ENCODE assay signal across 8 mouse cellular contexts in the genomic region with DNA sequence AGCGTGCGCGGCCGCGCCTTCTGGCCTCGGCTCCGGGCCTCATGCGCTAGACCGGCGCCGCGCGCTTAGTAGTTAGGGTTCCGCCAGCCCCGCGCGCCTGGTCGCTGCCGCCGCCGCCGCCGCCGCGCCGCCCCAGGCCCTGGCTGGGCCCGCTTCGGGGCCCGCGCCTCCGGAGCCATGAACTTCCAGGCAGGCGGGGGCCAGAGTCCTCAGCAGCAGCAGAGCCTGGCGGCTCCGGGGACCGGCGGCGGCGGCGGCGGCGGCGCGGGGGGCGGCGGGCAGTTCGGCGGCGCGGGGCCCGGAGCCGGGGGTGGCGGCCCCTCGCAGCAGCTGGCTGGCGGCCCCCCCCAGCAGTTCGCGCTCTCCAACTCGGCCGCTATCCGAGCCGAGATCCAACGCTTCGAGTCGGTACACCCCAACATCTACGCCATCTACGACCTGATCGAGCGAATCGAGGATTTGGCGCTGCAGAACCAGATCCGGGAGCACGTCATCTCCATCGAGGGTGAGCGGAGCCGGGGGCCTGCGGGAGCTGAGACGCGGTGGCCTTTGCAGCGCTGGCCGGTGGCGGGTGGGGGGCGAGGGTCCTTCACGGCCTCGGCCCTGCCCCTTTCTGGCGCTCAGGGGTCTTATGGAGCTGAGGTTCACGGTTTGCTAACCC. TPM values are rescaled to one million over a fixed set of nuclear protein-coding genes. Genes with fewer than 3 reads are reported as not detected.
DNase-seq lines count a peak whose midpoint lies in the region; ATAC-seq and TF ChIP-seq lines count a peak whose summit lies in the region.

A gene (plus strand): TSS at position 148 of the 661 bp plus-strand sequence.

- in situ Hi-C loops in Patski (cut with MboI; ENCODE audit: low pct_unique_long_range_greater_than_20kb), result no loop called here

- no peak for TF ChIP-seq CTCF in Patski (IDR thresholded peaks at IDR 0.05)
- TF ChIP-seq CTCF in kidney, postnatal 0 days (IDR thresholded peaks at IDR 0.05; ENCODE audit: low read depth), result no peak

- H3K27ac ChIP-seq in kidney, postnatal 0 days, result peak within 1 kb of the TSS; percentile 86
- H3K27ac ChIP-seq in liver, embryonic 16.5 days (ENCODE audit: low read length), result peak within 1 kb of the TSS; percentile 95
- H3K27ac ChIP-seq in neural tube, embryonic 14.5 days (ENCODE audit: low read depth, low read length), result peak within 1 kb of the TSS; percentile 96

- WGBS in kidney, postnatal 0 days, result under 1% methylated on average over 60 of the region's 85 CpGs
- WGBS in liver, embryonic 16.5 days (ENCODE audit: insufficient replicate concordance), result under 1% methylated on average over 49 of the region's 85 CpGs
- WGBS in neural tube, embryonic 14.5 days, result 0% methylated on average over 57 of the region's 85 CpGs

- no peaks in the 10 kb centered on the region for H3K36me3 ChIP-seq in kidney, postnatal 0 days (ENCODE audit: insufficient read depth, low read length)
- no peaks in the 10 kb centered on the region for H3K36me3 ChIP-seq in liver, embryonic 16.5 days (ENCODE audit: control insufficient read depth, insufficient read depth)
- H3K36me3 ChIP-seq in neural tube, embryonic 14.5 days (ENCODE audit: control insufficient read depth, insufficient read depth, low read length), result no peaks in the 10 kb centered on the region

- H3K4me1 ChIP-seq in kidney, postnatal 0 days (replicated peaks; ENCODE audit: insufficient read depth, low read length), result peaks cover 24% of the 10 kb centered on the region
- H3K4me1 ChIP-seq in liver, embryonic 16.5 days (ENCODE audit: control insufficient read depth, low read depth, low read length), result peaks cover 43% of the 10 kb centered on the region
- peaks cover 39% of the 10 kb centered on the region for H3K4me1 ChIP-seq in neural tube, embryonic 14.5 days (ENCODE audit: control insufficient read depth, insufficient read depth, low read length)

- peak within 1 kb of the TSS; percentile 77 for H3K9ac ChIP-seq in kidney, postnatal 0 days (ENCODE audit: low read depth, low read length)
- H3K9ac ChIP-seq in liver, embryonic 16.5 days (ENCODE audit: low read depth, low read length), result peak within 1 kb of the TSS; percentile 84
- peak within 1 kb of the TSS; percentile 96 for H3K9ac ChIP-seq in neural tube, embryonic 14.5 days (replicated peaks; ENCODE audit: low read depth, low read length)

- peak; percentile 14 for ATAC-seq in Patski
- ATAC-seq in kidney, postnatal 0 days (replicated peaks; ENCODE audit: low FRiP score, low read depth), result peak; percentile 54; the same call in 1 of the 2 replicates
- no peak for ATAC-seq in liver, embryonic 16.5 days (ENCODE audit: low read depth)
- ATAC-seq in neural tube, embryonic 14.5 days (ENCODE audit: low read depth), result peak; percentile 35

- H3K9me3 ChIP-seq in kidney, postnatal 0 days (replicated peaks; ENCODE audit: low read length), result no peaks in the 10 kb centered on the region
- H3K9me3 ChIP-seq in liver, embryonic 16.5 days (replicated peaks; ENCODE audit: control insufficient read depth, low read length), result no peaks in the 10 kb centered on the region
- H3K9me3 ChIP-seq in neural tube, embryonic 14.5 days (ENCODE audit: control insufficient read depth, low read length), result no peaks in the 10 kb centered on the region

- POLR2A ChIA-PET in Patski (lab: Charles Lee), result interaction anchor here (0.9 to 3.5 kb wide), 9 partner anchors 9 to 368 kb away, joined by 3 to 26 read pairs (median 4); no protein-coding TSS in a partner anchor

- CTCF ChIA-PET in Patski (lab: Charles Lee), result interaction anchor here (1.1 to 2.3 kb wide), 3 partner anchors 10 to 58 kb away, joined by 3 to 8 read pairs (median 5); no protein-coding TSS in a partner anchor

- H3K27me3 ChIP-seq in Patski, result no peaks in the 10 kb centered on the region
- no peaks in the 10 kb centered on the region for H3K27me3 ChIP-seq in kidney, postnatal 0 days (ENCODE audit: insufficient read depth, low read length)
- H3K27me3 ChIP-seq in liver, embryonic 16.5 days (ENCODE audit: control insufficient read depth, insufficient read depth, low read depth, low read length), result no peaks in the 10 kb centered on the region
- no peaks in the 10 kb centered on the region; the same call in 1 of the 2 replicates for H3K27me3 ChIP-seq in neural tube, embryonic 14.5 days (ENCODE audit: control insufficient read depth, insufficient read depth, low read length)

- DNase-seq in CD4-positive helper T cell, adult 2 months (ENCODE audit: low read depth, low spot score), result peak; percentile 57
- no peak for DNase-seq in Patski (ENCODE audit: low read depth, low spot score)
- peak; percentile 61 for DNase-seq in embryo, embryonic 11 days
- DNase-seq in heart, adult 18-20 months, result peak; percentile 42 to 60
- DNase-seq in kidney, postnatal 0 days (ENCODE audit: low spot score), result no peak
- no peak for DNase-seq in natural killer cell, adult 2 months (ENCODE audit: low spot score in 2 of 2)

- H3K4me3 ChIP-seq in kidney, postnatal 0 days (replicated peaks; ENCODE audit: low read depth, low read length), result peak within 1 kb of the TSS; percentile 74
- peak within 1 kb of the TSS; percentile 82 for H3K4me3 ChIP-seq in liver, embryonic 16.5 days (ENCODE audit: low read depth, low read length)
- H3K4me3 ChIP-seq in neural tube, embryonic 14.5 days (ENCODE audit: low read depth, low read length), result peak within 1 kb of the TSS; percentile 91

- peak within 1 kb of the TSS; percentile 97 for H3K4me2 ChIP-seq in kidney, postnatal 0 days (ENCODE audit: low read length)
- peak within 1 kb of the TSS; percentile 99 for H3K4me2 ChIP-seq in liver, embryonic 16.5 days (ENCODE audit: low read depth, low read length)
- peak within 1 kb of the TSS; percentile 95 for H3K4me2 ChIP-seq in neural tube, embryonic 14.5 days (ENCODE audit: low read depth, low read length)

RNA-seq across cellular contexts. Expression of the gene that starts here (rescaled TPM):
- polyA plus RNA-seq in Patski (2021), result 116 TPM
- 10 to 100 TPM; 89.1 to 98.9 TPM for total RNA-seq in heart, adult 18-20 months (2021)
- polyA plus RNA-seq in kidney, postnatal 0 days (2015; fragmentation: Nextera tagmentation; extraction: Ambion mirVana), result 23.9 and 26.9 TPM in 2 replicates
- 4.4 and 5.0 TPM in 2 replicates for polyA plus RNA-seq in liver, embryonic 16.5 days (2015; fragmentation: Nextera tagmentation; extraction: Ambion mirVana)
- 59.3 and 63.6 TPM in 2 replicates for polyA plus RNA-seq in neural tube, embryonic 14.5 days (2014; fragmentation: Nextera tagmentation; extraction: Ambion mirVana)

Comparison
In these comparisons a context has a peak if more than half of its experiments do, and no peak if none do; other contexts are left out.
1. DNase-seq: peak in CD4-positive helper T cell, adult 2 months (single experiment), embryo, embryonic 11 days (single experiment) and heart, adult 18-20 months (2 of 2); none in Patski (single experiment), kidney, postnatal 0 days (single experiment) and natural killer cell, adult 2 months (0 of 2).
2. Peak in every context shown above with its lines, with median percentiles within 50 percentile points of each other: H3K27ac ChIP-seq, H3K4me2 ChIP-seq, H3K4me3 ChIP-seq and H3K9ac ChIP-seq.